Mouse (Mus musculus) heart, embryonic 11.5 days (tissue): Measurements from ENCODE around the gene Cntn1. TPM values are rescaled to one million over a fixed set of nuclear protein-coding genes. Genes with fewer than 3 reads are reported as not detected.

Experiments used
- ATAC-seq: fragments of 200-750 bp; cut with Nextera tagmentation; replicated peaks from 2 replicates; pipeline ENCODE4 v1.8.0; 2017; ENCODE audit warnings: moderate library complexity; ENCODE audit not compliant: insufficient number of reproducible peaks, low FRiP score, low TSS enrichment
- H3K27ac ChIP-seq: fragments of 300-500 bp; sonication (generic); 2 replicates; pipeline ENCODE4 v1.5.1; 2014; ENCODE audit warnings: mild to moderate bottlenecking, low read depth, low read length
- H3K27me3 ChIP-seq: fragments of 300-500 bp; sonication (generic); 2 replicates; pipeline ENCODE4 v1.6.1; 2014; ENCODE audit warnings: mild to moderate bottlenecking, low read length, mixed read lengths; ENCODE audit not compliant: control insufficient read depth, insufficient read depth
- H3K36me3 ChIP-seq: fragments of 300-500 bp; sonication (generic); 2 replicates; pipeline ENCODE4 v1.6.1; 2014; ENCODE audit warnings: mild to moderate bottlenecking, low read length, moderate library complexity, mixed read lengths; ENCODE audit not compliant: control insufficient read depth, insufficient read depth
- H3K4me1 ChIP-seq: fragments of 300-500 bp; sonication (generic); 2 replicates; pipeline ENCODE4 v1.6.1; 2014; ENCODE audit warnings: low read length; ENCODE audit not compliant: control insufficient read depth, insufficient read depth
- H3K4me2 ChIP-seq: fragments of 300-500 bp; sonication (generic); 2 replicates; pipeline ENCODE4 v1.6.1; 2014; ENCODE audit warnings: mild to moderate bottlenecking, moderate library complexity
- H3K4me3 ChIP-seq: fragments of 300-500 bp; sonication (generic); 2 replicates; pipeline ENCODE4 v1.5.1; 2014; ENCODE audit warnings: low read depth, low read length
- H3K9ac ChIP-seq: fragments of 300-500 bp; sonication (generic); 2 replicates; pipeline ENCODE4 v1.6.1; 2014; ENCODE audit warnings: mild to moderate bottlenecking, low read depth, low read length, moderate library complexity
- H3K9me3 ChIP-seq: fragments of 300-500 bp; sonication (generic); replicated peaks from 2 replicates; pipeline ENCODE4 v1.6.1; 2016; ENCODE audit warnings: low read length; ENCODE audit not compliant: control insufficient read depth
- WGBS: fragments of 180-500 bp; shearing (Covaris S2); extraction: QIAGEN DNeasy Blood & Tissue Kit; methylation state at CpG from one replicate; pipeline ENCODE4 v1.1.7; 2014; ENCODE audit not compliant: insufficient replicate concordance; 5-methylcytosine and 5-hydroxymethylcytosine counted together
- polyA plus RNA-seq: library from polyadenylated mRNA; unstranded; fragments of >200 nt; fragmentation: Nextera tagmentation; extraction: Ambion mirVana; gene quantifications from 2 replicates; pipeline ENCODE4 v1.2.1, GENCODE M21; 2014

The Cntn1 gene
- 0.30 and 0.76 TPM in 2 replicates for polyA plus RNA-seq

DNA sequence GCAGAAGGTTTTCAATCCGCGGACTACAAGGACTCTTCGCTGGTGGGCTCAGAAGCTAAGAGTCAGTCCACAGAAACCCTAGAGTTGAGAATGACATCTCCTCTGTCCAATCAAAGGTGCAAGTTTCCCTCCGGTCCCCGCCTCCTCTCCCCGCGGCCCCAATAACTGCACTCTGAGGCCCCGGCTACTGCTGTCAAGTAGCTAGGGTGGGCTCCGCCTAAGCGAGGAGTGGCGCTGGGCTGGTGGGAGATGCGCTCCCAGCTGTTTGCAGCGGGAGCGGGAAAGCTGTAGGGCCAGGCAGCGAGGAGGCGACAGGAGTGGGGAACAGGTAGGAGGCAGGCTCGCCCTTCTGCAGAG, at the start of gene Cntn1:
Cntn1 (plus strand) TSS at position 170 of the 357 bp plus-strand sequence.
- H3K36me3 ChIP-seq = no peaks in the 10 kb centered on the region
- H3K9ac ChIP-seq = peak within 1 kb of the TSS; percentile 56
- 1% methylated on average over 17 of the region's 17 CpGs for WGBS
- peak within 1 kb of the TSS; percentile 59 for H3K4me3 ChIP-seq
- H3K27me3 ChIP-seq = peaks cover 12% of the 10 kb centered on the region
- H3K27ac ChIP-seq = no peak within 1 kb of the TSS
- peak; percentile 86 for ATAC-seq
- no peaks in the 10 kb centered on the region for H3K9me3 ChIP-seq
- peak within 1 kb of the TSS; percentile 99 for H3K4me2 ChIP-seq
- no peaks in the 10 kb centered on the region; the same call in 1 of the 2 replicates for H3K4me1 ChIP-seq

DNA sequence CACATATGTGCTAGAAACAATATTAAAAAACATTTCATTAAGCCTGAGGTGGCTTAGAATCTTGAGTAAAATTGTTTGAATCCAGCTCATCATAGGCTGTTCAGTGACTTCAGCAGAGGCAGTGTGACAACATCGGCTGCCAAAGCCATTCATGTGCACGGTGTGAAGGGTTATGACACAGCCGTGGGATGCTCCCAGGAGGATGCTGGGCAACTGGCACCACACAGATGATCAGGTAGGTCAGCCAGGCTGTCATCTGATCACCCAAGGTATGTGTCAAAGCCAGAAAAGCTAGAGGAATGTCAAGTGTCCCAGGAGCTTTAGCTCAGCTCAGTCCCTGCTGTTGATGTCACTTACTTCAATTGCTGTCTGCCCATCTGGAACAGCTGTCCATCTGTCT, 49.5 kb upstream of the Cntn1 start:
- Histone ChIP-seq H3K27me3 (no peaks in the 10 kb centered on the region), H3K4me2 (no peak overlapping the region), H3K4me3 (no peak overlapping the region), H3K9ac (no peak overlapping the region), H3K27ac (no peak overlapping the region), H3K36me3 (no peaks in the 10 kb centered on the region), H3K4me1 (no peaks in the 10 kb centered on the region), H3K9me3 (no peaks in the 10 kb centered on the region)
- ATAC-seq = no peak
- WGBS = 78% methylated on average over 3 of the region's 3 CpGs

DNA sequence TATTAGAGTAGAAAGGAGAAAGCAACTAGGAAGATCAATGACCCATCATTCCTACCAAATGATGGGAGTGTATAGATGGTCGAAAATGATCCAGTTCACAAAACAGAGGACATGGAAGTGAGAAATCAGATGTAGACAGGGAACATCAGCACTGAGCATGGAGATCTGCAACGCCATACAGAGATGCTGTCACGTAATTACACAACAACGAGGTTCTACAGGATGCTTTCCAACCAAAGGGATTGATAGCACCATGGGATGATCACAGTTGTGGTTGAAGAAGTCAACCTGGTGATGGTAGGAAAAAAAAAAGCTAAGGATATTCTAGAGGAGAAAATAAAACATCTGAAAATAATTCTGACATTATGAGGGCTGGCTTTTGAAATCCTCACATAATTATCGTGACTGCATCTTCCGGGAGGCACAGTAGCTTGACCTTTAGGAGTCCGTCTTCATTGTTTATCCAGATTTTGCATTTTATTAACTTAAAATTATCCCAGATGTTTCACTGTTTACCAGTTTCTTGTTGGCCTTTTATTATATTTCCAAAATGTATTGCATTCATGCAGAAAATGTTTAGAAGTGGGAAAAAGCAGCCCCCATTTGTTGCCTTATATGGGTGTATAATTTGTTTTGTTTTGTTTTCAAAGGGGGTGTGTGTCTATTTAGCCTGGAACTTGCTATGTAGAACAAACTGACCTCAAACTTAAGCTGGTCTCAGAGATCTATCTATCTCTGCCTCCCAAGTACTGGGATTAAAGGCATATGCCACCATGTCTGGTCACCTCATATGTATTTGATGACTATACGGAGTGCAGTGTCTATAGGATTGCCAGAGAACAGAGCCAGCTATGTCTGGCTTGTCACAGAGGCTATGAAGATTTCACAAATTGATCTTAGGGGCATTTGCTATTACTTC, 38.5 kb upstream of the Cntn1 start:
- Histone ChIP-seq H3K27ac (no peak overlapping the region), H3K9ac (no peak overlapping the region), H3K4me1 (no peaks in the 10 kb centered on the region), H3K4me3 (no peak overlapping the region), H3K36me3 (no peaks in the 10 kb centered on the region), H3K4me2 (no peak overlapping the region), H3K9me3 (no peaks in the 10 kb centered on the region), H3K27me3 (no peaks in the 10 kb centered on the region)
- 78% methylated on average over 8 of the region's 8 CpGs for WGBS
- no peak for ATAC-seq

DNA sequence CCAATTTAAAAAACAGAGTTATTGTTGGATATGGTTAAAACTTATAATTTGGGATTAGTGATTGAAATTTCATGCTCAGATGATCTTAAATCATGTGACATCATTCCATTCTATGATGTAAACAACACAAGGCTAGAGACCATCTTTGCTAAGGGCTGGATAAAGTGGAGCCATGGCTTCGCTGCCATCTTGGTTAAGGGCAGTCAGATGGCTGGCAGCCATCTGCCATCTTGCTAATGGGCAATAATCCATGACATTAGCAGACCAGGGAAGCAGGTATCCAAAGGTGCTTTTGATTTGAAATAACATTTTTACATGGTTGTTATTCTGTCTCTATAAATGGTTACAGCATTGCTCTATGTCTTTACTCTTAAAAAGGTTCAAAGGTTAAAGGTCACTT, 16.9 kb upstream of the Cntn1 start:
- Histone ChIP-seq H3K27ac (no peak overlapping the region), H3K4me3 (no peak overlapping the region), H3K4me1 (no peaks in the 10 kb centered on the region), H3K9ac (no peak overlapping the region), H3K9me3 (no peaks in the 10 kb centered on the region; the same call in 1 of the 2 replicates), H3K27me3 (no peaks in the 10 kb centered on the region), H3K4me2 (no peak overlapping the region), H3K36me3 (no peaks in the 10 kb centered on the region)
- ATAC-seq = no peak
- 86% methylated on average over 1 of the region's 1 CpGs for WGBS

DNA sequence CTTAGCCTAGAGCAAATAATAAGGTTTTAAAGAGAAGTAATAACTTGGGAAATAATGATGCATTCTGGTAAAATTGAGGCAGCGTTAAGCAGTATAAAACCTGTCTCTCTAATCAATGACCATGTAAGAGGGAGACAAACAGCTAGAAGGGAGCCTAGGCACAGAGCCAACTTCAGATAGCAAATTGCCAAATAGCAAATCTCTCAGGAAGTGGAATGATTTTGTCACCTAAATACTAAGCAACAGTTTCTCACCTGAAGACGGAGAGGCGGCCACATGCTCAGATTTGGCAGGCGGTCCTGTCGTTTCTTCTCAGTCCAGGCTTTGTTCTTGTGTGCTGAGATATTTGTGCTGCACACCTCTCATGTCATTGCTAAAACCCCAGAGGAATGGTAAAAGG, 8.4 kb upstream of the Cntn1 start:
- WGBS = 85% methylated on average over 5 of the region's 5 CpGs

DNA sequence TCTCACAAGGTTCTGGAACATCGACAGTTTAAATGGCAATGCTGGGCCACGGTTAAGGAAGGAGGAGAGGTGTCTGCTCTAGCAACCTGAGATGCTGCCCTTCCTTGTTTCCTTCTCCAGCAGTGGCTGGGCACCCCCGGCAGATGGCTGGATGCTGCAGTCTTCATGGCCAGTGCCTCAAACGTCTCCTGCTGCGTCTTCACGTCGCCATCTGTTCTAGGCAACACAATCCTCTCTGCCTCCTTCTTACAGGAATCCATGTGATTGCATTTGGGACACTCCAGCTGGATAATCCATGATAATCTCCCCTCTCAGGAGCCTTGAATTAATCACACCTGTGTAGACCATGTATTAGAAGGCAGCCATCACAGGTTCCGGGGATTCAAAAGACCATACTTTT, 4.9 kb upstream of the Cntn1 start:
- Histone ChIP-seq H3K27ac (no peak overlapping the region), H3K4me1 (no peaks in the 10 kb centered on the region; the same call in 1 of the 2 replicates), H3K4me3 (no peak overlapping the region), H3K27me3 (peaks cover 2% of the 10 kb centered on the region; the same call in 1 of the 2 replicates), H3K9ac (no peak overlapping the region), H3K4me2 (no peak overlapping the region), H3K9me3 (no peaks in the 10 kb centered on the region), H3K36me3 (no peaks in the 10 kb centered on the region)
- no peak for ATAC-seq
- WGBS = 82% methylated on average over 8 of the region's 8 CpGs

More for the DNA sequence above, 8.4 kb upstream of the Cntn1 start:
- Histone ChIP-seq H3K4me2 (no peak overlapping the region), H3K36me3 (no peaks in the 10 kb centered on the region), H3K9ac (no peak overlapping the region), H3K9me3 (no peaks in the 10 kb centered on the region), H3K4me1 (no peaks in the 10 kb centered on the region), H3K4me3 (no peak overlapping the region), H3K27me3 (no peaks in the 10 kb centered on the region), H3K27ac (no peak overlapping the region)
- ATAC-seq = no peak

DNA sequence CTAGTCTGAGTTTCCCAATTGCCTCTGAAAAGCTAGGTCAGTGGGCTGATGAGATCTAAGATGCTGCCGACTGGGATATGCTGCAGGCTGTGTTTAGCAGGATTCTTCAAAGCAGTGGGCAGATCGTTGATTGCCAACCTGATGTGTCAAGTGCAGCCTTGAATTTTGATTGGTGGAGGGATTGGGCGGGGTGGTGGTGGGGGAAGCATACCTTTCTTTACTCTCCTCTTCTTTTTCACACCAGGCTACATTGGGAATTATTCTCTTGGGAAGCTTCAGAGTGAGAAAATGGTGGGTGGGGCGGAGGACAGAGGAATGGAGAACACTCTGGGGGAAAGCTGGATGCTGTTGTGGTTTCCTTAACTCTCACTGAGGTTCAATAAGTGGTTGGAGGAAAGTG, 2.9 kb upstream of the Cntn1 start:
- Histone ChIP-seq H3K9me3 (no peaks in the 10 kb centered on the region), H3K4me3 (no peak overlapping the region), H3K36me3 (no peaks in the 10 kb centered on the region), H3K9ac (no peak overlapping the region), H3K4me1 (no peaks in the 10 kb centered on the region; the same call in 1 of the 2 replicates), H3K4me2 (no peak overlapping the region), H3K27me3 (peaks cover 12% of the 10 kb centered on the region), H3K27ac (no peak overlapping the region)
- WGBS = 56% methylated on average over 4 of the region's 4 CpGs
- ATAC-seq = no peak

DNA sequence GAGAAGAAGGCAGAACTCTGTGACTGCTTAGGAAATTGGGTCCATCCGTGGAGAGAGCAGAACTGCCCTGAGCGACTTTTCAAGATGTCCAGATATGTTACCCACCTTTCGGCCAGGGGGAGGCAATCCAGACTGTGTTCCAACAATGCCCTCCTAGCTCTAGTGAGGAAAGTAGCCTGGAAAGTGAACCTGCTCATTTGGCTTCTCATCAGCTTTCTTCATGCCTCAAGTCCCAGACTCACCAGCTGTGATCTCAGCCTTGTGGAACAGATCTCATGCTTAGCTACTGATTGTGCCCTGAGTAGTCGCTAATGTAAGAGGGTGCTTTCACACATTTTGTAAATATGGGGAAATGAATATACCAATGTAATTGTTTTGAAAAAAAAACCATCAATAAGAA, 2.4 kb upstream of the Cntn1 start:
- no peaks in the 10 kb centered on the region for H3K36me3 ChIP-seq
- no peaks in the 10 kb centered on the region; the same call in 1 of the 2 replicates for H3K4me1 ChIP-seq
- no peak overlapping the region for H3K9ac ChIP-seq
- H3K27me3 ChIP-seq = peaks cover 12% of the 10 kb centered on the region
- H3K4me3 ChIP-seq = no peak overlapping the region
- WGBS = 81% methylated on average over 4 of the region's 4 CpGs
- ATAC-seq = no peak
- H3K4me2 ChIP-seq = no peak overlapping the region
- H3K9me3 ChIP-seq = no peaks in the 10 kb centered on the region
- H3K27ac ChIP-seq = no peak overlapping the region
